Mouse (Mus musculus) limb, embryonic 14.5 days (tissue): ENCODE measurements around the gene Rab25. TPM values are rescaled to one million over a fixed set of nuclear protein-coding genes. Genes with fewer than 3 reads are reported as not detected.

Experiments
- ATAC-seq: fragments of 200-750 bp; cut with Nextera tagmentation; 2 replicates; pipeline ENCODE4 v1.8.0; 2017; ENCODE audit warnings: low read depth, moderate number of reproducible peaks, moderate TSS enrichment; ENCODE audit not compliant: low FRiP score
- DNase-seq: peaks from one replicate; pipeline ENCODE4 v3.0.0-alpha.2; 2015; ENCODE audit warnings: low spot score
- H3K27ac ChIP-seq: fragments of 300-500 bp; sonication (generic); replicated peaks from 2 replicates; pipeline ENCODE4 v1.5.1; 2014; ENCODE audit warnings: low read depth, mild to moderate bottlenecking, low read length, moderate library complexity, mixed read lengths
- H3K27me3 ChIP-seq: fragments of 300-500 bp; sonication (generic); 2 replicates; pipeline ENCODE4 v1.6.1; 2014; ENCODE audit warnings: low read length, mixed read lengths; ENCODE audit not compliant: control insufficient read depth, insufficient read depth
- H3K36me3 ChIP-seq: fragments of 300-500 bp; sonication (generic); 2 replicates; pipeline ENCODE4 v1.6.1; 2014; ENCODE audit warnings: mild to moderate bottlenecking, low read length, moderate library complexity, mixed read lengths; ENCODE audit not compliant: control insufficient read depth, insufficient read depth
- H3K4me1 ChIP-seq: fragments of 300-500 bp; sonication (generic); 2 replicates; pipeline ENCODE4 v1.6.1; 2014; ENCODE audit warnings: antibody characterized with exemption, low read length, mixed read lengths; ENCODE audit not compliant: control insufficient read depth, insufficient read depth
- H3K4me2 ChIP-seq: fragments of 300-500 bp; sonication (generic); replicated peaks from 2 replicates; pipeline ENCODE4 v1.6.1; 2014; ENCODE audit warnings: low read depth, mild to moderate bottlenecking, low read length, moderate library complexity; ENCODE audit not compliant: severe bottlenecking
- H3K4me3 ChIP-seq: fragments of 300-500 bp; sonication (generic); replicated peaks from 2 replicates; pipeline ENCODE4 v1.5.1; 2014; ENCODE audit warnings: low read length
- H3K9ac ChIP-seq: fragments of 300-500 bp; sonication (generic); 2 replicates; pipeline ENCODE4 v1.6.1; 2014; ENCODE audit warnings: mild to moderate bottlenecking, low read depth, low read length, moderate library complexity; ENCODE audit not compliant: severe bottlenecking
- H3K9me3 ChIP-seq: fragments of 300-500 bp; sonication (generic); 2 replicates; pipeline ENCODE4 v1.6.1; 2016; ENCODE audit warnings: low read length; ENCODE audit not compliant: control insufficient read depth
- POLR2A ChIP-seq: fragments of 200-500 bp; IDR thresholded peaks from 2 replicates; pipeline ENCODE4 v1.8.0; 2012; ENCODE audit warnings: inconsistent platforms, mild to moderate bottlenecking, moderate library complexity, borderline replicate concordance; ENCODE audit not compliant: insufficient read depth, insufficient read length; ENCODE audit errors: extremely low read depth
- WGBS: fragments of 180-500 bp; shearing (Covaris S2); extraction: QIAGEN DNeasy Blood & Tissue Kit; methylation state at CpG from one replicate; pipeline ENCODE4 v1.1.7; 2014; 5-methylcytosine and 5-hydroxymethylcytosine counted together
- polyA plus RNA-seq, 2 experiments: library from polyadenylated mRNA; depleted of rRNA in 1 of 2; stranded (reverse) in 1 of 2; unstranded in 1 of 2; fragments of >200 nt; fragmentation: Nextera tagmentation in 1 of 2; extraction: Ambion mirVana in 1 of 2; gene quantifications; 2 replicates each; pipeline versions ENCODE4 v1.2.1 to v1.2.3; 2012 to 2014

Gene Rab25
- polyA plus RNA-seq, 2 experiments, result 35.0 to 70.4 TPM

DNA sequence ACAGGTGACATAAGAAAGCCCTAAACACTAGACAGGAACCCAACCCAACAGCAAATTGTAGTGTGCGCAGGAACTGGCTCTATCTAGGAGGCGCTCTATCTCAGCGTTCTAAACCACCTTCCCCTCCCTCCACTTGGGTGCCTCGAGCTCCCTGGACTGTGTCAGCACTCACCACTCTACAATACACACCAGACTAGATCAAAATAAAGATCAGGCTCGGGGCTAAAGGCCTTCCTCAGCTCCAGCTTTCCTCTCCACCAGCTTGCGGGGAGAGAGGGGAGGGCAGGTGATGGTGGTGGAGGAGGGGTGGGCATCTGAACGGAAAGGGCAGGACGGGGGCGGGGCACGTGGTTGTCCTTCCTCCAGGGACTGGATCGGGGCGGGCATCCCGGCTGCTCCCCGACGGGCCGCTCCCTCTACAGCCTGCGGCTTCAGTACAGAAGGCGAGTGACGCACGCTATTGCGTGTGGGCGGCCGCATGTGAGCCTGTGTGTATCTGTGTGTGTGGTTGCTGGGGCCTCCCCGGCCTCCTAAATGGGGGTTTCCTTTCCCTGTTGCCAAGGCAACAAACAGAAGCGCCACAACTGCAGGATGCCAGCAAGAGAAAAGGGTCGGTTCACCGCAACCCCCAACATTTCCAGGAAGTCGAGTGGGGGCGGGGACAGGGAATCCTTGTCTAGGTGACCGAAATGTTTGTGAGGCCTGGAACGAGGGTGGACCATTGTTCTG, 38.2 kb downstream of the Rab25 start, which contains the start of gene Lmna:
TSS of gene Lmna (minus strand) at position 265 of the 729 bp plus-strand sequence.
- ATAC-seq (peak; percentile 93), DNase-seq (peak; percentile 93)
- Histone ChIP-seq H3K9me3 (no peaks in the 10 kb centered on the region), H3K27ac (peak within 1 kb of the TSS; percentile 92), H3K27me3 (no peaks in the 10 kb centered on the region), H3K36me3 (no peaks in the 10 kb centered on the region), H3K4me1 (peaks cover 70% of the 10 kb centered on the region), H3K4me3 (peak within 1 kb of the TSS; percentile 24), H3K4me2 (peak within 1 kb of the TSS; percentile 39), H3K9ac (peak within 1 kb of the TSS; percentile 38; the same call in 1 of the 2 replicates)
- WGBS, result 1% methylated on average over 30 of the region's 31 CpGs
- TF ChIP-seq POLR2A, result no peak

- Histone ChIP-seq H3K27me3 (no peaks in the 10 kb centered on the region), H3K9me3 (no peaks in the 10 kb centered on the region), H3K27ac (peak overlapping the region; percentile 92), H3K4me2 (peak overlapping the region; percentile 39), H3K4me1 (peaks cover 68% of the 10 kb centered on the region), H3K4me3 (peak overlapping the region; percentile 24), H3K9ac (no peak overlapping the region), H3K36me3 (no peaks in the 10 kb centered on the region)
- ATAC-seq, result no peak
- DNase-seq, result no peak
- WGBS, result 50% methylated on average over 3 of the region's 3 CpGs
- TF ChIP-seq POLR2A, result no peak
These were observed 38.9 kb downstream of the Rab25 start for GRCm38 (mm10) chr3:88509250-88509649.

- Histone ChIP-seq H3K4me2 (peak overlapping the region; percentile 33), H3K9ac (no peak overlapping the region), H3K27ac (peak overlapping the region; percentile 91), H3K27me3 (no peaks in the 10 kb centered on the region), H3K36me3 (no peaks in the 10 kb centered on the region), H3K4me1 (peaks cover 62% of the 10 kb centered on the region), H3K9me3 (no peaks in the 10 kb centered on the region), H3K4me3 (no peak overlapping the region)
- 16% methylated on average over 7 of the region's 7 CpGs for WGBS
- peak; percentile 75 for DNase-seq
- ATAC-seq, result no peak
- no peak for TF ChIP-seq POLR2A
These were observed 42.3 kb downstream of the Rab25 start for GRCm38 (mm10) chr3:88505765-88506164.

- H3K27me3 ChIP-seq, result no peaks in the 10 kb centered on the region
- 44% methylated on average over 6 of the region's 6 CpGs for WGBS
- peak overlapping the region; percentile 91 for H3K27ac ChIP-seq
- DNase-seq (peak; percentile 64), ATAC-seq (no peak)
- TF ChIP-seq POLR2A, result no peak
- no peaks in the 10 kb centered on the region for H3K36me3 ChIP-seq
- no peak overlapping the region for H3K9ac ChIP-seq
- H3K4me2 ChIP-seq, result peak overlapping the region; percentile 33
- peaks cover 57% of the 10 kb centered on the region for H3K4me1 ChIP-seq
- no peak overlapping the region for H3K4me3 ChIP-seq
- no peaks in the 10 kb centered on the region for H3K9me3 ChIP-seq
These were observed 43.0 kb downstream of the Rab25 start for GRCm38 (mm10) chr3:88505081-88505480.

DNA sequence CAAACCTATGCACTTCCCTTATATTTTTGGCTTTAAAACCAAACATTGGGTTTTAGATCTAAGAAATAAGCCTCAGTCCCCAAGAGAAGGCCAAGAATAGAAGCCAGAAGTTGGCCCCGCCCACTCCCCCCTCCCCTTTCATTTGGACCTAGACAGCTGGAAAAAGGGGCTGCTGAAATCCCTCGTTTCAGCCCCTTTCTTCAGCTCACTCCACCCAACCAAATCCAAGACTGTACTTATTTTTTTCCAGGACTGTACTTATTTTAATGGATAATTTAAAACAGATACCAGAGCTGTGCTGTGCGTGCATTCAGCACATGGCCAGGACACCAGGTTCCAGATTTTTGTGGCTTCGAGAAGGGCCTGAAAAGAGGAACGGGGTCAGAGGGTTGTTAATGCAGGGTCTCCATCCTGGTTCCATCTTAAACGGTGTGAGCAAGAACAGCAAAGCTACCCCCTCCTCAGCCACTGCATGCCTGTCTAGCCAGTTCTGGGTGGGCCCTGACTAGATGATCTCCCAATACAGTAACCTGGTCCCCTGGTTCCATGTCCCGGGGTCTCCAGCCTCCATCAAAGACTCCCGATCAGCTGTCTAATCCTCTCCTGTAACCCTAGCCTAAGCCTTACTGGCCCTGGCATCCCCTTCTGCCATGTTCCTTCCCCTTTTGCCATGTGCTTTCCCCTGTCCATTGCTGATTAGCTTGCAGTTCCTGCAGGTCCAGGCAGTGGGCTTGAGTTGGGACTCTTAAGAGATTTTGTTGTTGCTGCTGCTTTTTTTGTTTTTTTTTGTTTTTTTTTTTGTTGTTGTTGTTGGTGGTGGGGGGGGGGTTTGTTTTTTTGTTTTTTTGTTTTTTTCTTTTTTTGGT, 44.0 kb downstream of the Rab25 start:
- Histone ChIP-seq H3K36me3 (peaks cover 2% of the 10 kb centered on the region), H3K4me1 (peaks cover 51% of the 10 kb centered on the region), H3K9ac (no peak overlapping the region), H3K27ac (peak overlapping the region; percentile 91), H3K27me3 (no peaks in the 10 kb centered on the region), H3K4me2 (peak overlapping the region; percentile 90), H3K4me3 (peak overlapping the region; percentile 88; the same call in 1 of the 2 replicates), H3K9me3 (no peaks in the 10 kb centered on the region)
- peak; percentile 56 for ATAC-seq
- 15% methylated on average over 8 of the region's 8 CpGs for WGBS
- TF ChIP-seq POLR2A, result no peak
- peak; percentile 94 for DNase-seq
